Mouse (Mus musculus): ENCODE data around the gene Ptpa.
"Not testable (repeated sequence)": the region's sequence is repeated elsewhere in the genome, so short reads cannot be mapped to it uniquely, and the experiment has no call there.

Gene Ptpa

DNA sequence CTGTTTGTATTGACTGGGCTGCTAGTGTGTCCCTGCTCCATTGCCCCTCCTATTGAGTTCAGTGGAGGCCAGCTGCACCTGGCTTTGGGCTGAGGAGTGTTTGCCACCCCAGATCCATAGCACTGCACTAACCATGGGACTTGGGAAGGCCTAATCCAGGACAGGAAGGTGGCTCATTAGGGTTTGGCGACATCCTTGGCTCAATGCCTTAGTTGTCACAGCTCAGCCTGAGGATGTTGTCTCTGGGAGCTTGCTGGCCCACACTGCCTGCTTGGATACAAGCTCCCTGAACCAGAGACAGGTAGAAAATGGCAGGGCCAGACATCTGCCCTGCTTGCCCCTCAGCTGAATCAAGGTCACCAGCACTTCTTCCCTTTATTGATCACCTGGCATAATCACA lies 14.3 kb upstream of the Ptpa start:
- no peak for DNase-seq (ENCODE audit: inconsistent age in 2 of 2, low spot score in 1 of 2)

DNA sequence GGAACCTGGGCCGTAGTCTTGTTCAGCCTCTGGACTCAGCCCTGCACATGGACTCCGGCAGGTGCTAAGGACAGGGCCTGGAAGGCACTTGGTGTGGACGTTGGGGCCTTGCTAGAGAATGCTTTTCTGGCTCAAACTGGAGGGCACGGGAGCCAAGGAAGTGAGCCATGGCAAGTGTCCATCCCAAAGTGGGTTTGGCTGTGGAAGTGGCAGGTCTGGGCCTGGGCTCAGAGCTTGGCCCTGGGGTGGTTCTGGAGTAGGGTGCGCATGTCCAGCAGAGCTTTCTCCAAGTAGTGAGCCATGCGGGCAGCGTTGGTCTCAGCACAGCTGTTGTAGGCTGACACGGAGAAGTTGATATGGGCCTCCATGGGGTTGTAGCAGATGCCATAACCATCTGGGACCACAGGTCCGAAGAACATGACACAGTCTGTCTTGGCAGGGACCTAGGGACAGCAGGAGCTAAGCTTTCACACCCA lies 13.4 kb upstream of the Ptpa start:
- peak in 1 of 2 experiments; percentile 55 for DNase-seq (ENCODE audit: inconsistent age in 2 of 2, low spot score in 1 of 2)

DNA sequence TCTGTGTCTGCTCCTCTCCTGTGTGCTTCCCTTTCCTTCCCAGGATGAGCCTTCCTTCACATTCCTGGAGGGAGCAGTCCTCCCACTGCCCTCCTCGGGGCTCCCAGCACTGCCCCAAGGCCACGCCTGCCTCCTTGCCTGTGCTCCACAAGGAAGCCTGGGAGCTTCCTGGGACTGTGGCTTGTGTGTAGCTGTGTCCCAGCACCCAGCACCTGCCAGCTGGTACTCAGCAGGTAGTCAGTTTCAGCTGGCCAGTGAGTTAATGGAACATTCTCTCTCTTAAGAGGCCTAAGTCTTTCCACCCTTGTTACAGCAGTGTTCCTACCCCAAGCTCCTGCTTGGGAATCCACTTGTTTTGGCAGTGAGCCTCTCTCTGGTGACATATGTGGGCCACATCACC lies 13.0 kb upstream of the Ptpa start:
- DNase-seq (ENCODE audit: inconsistent age in 2 of 2, low spot score in 1 of 2), result no peak

DNA sequence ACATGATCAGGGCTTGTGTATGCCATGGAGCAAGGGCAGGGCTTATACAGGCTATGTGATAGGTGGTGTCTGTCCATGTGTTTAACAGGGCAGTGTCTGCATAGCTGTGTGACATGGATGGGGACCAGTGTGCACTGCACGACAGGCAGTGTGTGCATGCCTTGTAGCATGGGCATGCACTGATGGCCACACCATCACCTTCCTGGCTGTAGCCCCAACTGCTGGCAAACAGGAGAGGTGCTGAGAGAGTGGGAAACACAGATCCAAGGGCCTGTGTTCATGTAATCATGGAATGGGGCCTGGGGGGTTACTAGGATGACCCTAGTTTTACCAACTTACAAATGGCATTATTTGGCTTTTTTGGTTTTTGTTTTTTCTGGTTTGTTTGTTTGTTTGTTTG lies 12.0 kb upstream of the Ptpa start:
- no peak for DNase-seq (ENCODE audit: inconsistent age in 2 of 2, low spot score in 1 of 2)

DNA sequence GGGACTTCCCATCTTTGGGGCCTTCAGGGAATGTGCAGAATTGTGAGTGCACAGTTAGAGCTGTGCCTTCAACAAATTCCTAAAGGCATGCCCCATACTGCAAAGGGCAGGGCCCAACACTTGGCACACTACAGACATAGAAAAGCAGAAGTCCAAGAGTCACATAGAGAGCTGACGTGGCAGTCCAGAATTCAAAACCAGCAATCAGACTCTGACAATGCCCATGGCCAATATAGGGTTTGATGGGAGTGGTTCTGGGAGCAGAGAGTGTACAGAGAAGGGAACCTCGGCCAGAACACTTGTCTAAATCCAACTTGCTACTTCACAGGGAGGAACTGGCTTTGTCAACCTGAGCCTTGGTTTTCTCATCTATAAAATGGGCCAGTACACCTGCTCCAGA lies 8.6 kb upstream of the Ptpa start:
- DNase-seq (ENCODE audit: inconsistent age in 2 of 2, low spot score in 1 of 2), result no peak

DNA sequence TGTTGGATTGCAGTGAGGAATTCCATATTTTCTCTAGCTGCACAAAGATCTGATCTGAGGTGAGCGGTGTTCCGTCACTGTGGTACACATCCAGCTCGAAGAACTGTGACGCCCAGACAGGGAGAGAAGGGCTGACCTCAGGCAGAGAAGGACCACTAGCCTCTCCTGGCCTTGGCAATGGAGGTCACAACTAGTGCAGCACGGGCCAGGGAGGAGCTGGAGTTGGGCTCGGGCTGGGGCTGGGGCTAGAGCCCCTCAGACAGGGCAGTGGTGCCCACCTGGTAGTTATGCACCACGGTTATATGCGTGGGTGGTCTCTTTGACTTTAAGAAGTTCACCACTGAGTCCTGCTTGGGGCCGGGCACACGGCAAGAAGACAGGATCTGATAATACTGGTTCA lies 8.1 kb upstream of the Ptpa start:
- no peak for DNase-seq (ENCODE audit: inconsistent age in 2 of 2, low spot score in 1 of 2)

DNA sequence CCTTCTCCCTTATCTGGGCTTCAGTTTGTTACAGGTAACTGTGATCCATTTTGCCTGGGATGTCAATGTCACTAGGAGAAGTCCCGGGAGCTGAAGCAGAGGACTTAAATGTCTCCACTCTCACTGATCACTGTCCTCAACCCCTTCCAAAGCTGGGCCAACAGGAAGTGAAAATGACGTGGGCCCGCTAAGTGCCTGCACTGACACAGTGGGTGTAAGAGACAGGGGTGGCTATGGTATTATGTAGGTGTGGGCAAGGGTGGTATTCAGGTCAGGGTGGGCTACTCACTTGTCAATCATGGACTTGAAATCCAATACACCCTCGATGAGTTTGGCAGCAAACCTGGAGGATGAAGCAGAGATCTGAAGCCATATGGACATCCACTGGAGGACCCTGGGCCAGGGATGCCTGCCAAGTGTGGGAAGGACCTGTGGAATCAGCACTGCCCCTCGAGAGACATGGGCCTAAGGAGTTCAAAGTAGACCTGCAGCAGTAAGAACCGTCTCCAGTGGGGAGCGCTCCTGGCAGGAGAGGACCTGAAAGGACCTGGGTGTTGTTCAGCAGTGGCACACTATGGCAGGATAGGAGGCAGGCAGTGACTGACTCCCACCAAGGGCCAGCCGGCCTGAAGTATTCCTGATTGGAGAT lies 7.3 kb upstream of the Ptpa start:
- DNase-seq (ENCODE audit: inconsistent age in 2 of 2, low spot score in 1 of 2), result no peak

DNA sequence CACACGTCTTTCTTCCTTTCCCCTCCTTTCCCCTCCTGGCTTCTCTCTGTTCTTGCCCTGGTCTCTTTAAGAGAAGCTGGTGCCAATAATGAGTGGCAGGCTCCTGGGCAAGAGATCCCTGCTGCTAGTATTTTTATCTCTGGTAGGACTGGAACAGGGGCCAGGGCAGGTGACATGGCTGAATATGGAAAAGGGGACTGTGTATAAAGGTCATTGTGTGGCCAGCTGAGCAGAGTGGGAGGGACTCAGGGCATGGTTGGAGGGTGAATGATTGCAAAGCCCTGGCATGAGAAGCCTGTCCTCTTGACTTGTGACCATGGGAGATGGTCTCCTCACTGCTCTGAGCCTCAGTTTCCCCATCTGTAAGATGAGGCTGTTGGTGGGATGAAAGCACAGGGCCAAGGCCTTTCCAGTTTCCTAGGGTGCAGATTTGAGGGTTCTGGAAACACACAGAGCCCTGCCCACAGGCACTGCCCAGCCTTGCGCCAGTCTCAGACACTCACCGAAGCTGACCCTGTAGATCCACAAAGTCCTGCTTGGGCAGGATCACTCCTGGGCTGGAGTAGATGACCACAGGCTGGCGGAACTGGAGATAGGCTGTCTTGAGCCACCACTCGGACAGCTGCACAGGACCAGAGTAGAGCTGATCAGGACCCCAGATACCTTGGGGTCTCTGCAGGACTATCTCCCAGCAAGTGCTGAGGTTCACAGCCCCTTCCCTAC lies 6.2 kb upstream of the Ptpa start:
- no peak for DNase-seq (ENCODE audit: inconsistent age in 2 of 2, low spot score in 1 of 2)

DNA sequence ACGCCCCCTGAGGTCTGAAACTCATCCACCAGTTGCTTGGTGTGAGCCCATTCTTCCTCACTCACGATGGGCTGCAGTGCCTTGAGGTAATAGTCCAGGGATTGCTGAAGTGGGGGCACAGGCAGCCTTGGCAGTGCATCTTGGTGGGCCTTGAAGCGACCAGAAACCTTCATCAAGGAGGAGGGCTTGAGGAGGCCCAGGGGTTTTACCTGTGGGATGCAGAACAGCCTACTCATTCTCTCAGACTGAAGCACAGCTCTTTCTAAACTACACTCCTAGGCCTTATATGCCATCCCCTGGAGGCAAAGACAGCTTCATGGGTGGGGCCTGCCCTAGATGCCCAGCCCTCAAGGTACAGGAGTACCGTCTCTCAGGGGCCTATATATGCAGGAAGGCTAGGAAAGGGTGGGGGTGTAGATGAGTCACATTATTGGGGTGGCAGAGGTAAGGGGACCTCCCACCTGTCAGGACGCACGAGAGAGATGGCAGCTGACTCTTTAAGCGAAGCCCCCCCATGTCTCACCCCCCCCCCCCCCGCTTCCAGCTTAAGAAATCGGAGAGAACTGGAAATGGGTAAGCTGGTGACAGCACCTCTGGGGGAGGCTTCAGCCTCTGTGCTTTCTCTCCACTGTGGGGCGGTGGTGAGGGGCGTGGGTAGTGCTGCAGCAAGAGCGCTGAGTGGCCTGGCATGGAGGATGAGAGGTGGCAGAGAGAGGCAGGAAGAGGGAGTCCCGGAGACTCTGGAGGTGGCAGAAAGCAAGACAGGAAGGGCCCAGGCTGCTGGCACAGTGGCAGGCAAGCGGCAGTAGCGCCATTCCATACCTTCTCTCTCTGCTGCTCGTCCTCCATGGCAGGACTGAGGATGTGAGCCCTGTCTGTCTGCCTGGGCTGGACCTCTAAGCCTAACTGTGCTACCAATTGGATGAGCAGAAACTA lies 2.5 kb upstream of the Ptpa start:
- DNase-seq (ENCODE audit: inconsistent age in 2 of 2, low spot score in 1 of 2), result no peak

DNA sequence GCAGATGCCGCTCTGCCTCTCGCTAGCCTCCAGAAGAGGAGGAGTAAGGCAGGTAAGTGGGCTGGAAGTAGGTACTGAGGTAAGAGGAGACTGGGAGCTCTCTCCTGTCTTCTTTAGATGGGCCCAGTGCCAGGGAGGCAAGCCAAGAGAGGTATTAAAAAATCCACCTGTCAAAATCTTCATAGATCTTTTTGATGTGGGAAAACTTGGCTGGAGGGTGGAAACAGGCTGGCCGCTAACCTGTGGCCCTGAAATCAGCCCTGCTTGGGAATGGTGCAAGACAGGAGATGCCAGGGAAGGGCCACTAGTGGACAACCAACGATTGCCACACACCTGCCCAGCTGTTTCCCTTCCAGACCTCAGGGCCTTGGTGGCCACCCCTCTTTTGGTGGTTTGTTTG lies 1.7 kb upstream of the Ptpa start:
- peak; percentile 39 to 63 for DNase-seq (ENCODE audit: inconsistent age in 2 of 2, low spot score in 1 of 2)

DNA sequence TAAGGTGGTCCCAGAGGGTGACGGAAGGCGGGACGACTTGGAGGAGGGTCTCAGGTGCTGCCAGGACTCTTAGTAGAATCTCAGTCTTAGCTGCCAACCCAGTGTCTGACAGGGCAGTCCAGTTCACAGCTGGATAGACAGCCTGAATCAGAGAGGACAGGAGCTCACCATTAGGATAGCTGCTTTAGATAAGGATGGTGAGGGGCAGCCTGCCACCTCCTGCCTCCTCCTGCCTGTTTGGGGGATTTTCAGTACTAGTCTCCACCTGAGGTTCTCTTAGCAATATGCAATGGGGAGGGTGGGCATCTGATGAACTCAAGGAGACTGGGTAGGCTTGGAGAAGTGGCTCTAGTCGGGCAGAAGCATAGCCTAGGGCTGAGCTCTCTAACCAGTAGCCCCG lies 1.2 kb upstream of the Ptpa start:
- no peak for DNase-seq (ENCODE audit: inconsistent age in 2 of 2, low spot score in 1 of 2)

DNA sequence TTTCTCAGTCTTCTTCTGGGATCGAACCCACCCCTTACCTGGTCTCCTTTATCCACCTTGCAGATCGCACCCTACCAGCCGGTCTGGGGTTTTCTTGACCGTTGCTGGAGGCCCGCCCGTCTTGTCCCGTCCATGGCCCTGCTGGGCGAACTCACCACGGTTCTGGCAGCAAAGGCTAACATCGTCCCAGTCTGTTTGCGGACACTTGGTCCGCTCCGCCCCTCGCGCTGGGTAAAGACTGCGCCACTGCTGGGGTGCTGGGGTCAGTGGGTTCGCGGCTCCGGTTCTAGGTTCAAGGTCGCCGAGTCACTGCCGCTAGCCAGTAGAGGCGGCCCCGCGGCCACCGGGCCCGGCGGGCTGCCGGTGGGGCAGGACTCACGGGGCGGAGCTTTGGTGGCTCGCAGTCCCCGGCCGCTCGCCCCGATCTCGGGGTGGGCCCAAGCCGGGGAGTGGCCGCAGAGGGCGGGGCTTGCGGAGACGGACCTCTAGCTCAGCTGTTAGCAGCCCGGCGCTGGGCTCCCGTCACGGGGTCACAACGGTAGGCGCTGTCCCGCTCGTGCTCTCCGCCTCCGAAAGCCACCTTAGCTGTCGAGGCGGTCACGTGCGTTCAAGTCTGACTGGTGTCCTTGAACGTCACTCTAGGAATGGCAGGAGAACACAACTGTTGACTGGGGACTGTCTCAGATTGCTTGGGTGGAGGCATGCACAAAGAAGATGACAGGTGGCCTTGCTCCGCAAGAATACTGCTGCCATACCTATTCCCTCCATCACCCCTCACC lies 493 bp upstream of the Ptpa start, which contains the start of gene Crat:
Gene Crat (minus strand): TSS at position 657 of the 779 bp plus-strand sequence.
- DNase-seq (ENCODE audit: inconsistent age in 2 of 2, low spot score in 1 of 2), result peak; percentile 97 to 98

DNA sequence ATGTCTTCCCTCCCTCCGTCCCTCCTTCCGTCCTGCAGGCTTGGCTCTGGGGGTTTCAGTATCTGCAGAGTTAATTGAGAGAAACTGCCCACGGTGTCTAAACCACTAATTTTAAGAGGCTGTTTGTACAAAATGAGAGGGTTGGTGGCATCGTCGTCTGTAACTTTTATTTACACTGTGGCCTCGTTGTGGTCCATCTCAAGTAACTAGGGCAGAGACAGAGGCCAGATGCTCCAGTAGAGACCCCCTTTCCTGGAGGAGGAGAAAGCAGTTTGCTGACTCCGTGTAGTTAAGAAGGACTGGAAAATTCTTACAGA lies 768 bp downstream of the Ptpa start:
- no peak for DNase-seq (ENCODE audit: inconsistent age in 2 of 2, low spot score in 1 of 2)

DNA sequence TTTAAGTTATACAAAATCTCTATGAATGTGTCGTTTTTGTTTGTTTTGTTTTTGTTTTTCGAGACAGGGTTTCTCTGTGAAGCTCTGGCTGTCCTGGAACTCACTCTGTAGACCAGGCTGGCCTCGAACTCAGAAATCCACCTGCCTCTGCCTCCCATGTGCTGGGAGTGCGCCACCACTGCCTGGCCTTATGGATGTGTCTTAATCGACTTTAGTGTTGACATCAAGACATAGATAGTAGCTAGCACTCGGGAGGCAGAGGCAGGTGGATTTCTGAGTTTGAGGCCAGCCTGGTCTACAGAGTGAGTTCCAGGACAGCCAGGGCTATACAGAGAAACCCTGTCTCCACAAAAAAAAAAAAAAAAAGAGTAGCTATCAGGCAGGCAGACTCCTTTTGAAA lies 1.3 kb downstream of the Ptpa start:
- not testable (repeated sequence) for DNase-seq (ENCODE audit: inconsistent age in 2 of 2, low spot score in 1 of 2)

DNA sequence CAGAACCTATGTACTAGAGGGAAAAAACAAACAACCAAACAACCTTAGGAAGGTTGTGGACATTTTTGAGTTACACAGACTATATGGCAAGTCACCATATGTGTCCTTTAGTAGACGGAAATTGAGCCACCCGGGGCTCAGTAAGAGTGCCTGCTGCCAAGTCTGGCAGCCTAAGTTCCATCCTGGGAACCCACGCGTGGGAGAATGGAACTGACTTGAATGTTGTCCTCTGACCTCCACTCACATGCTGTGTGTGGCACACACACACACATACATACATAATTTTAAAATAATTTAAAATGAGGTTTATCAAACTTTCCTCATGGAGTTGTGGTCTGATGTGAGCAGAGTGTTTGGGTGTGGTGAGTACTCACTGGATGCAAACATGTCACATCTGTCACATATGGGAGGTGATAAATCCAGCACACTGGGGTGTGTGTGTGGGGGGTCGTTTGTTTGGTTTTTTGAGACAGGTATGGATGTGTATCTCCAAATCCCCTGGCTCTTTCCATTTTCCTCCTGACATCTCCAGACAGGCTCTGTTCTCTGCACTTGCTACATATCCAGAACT lies 1.8 kb downstream of the Ptpa start:
- no peak for DNase-seq (ENCODE audit: inconsistent age in 2 of 2, low spot score in 1 of 2)

DNA sequence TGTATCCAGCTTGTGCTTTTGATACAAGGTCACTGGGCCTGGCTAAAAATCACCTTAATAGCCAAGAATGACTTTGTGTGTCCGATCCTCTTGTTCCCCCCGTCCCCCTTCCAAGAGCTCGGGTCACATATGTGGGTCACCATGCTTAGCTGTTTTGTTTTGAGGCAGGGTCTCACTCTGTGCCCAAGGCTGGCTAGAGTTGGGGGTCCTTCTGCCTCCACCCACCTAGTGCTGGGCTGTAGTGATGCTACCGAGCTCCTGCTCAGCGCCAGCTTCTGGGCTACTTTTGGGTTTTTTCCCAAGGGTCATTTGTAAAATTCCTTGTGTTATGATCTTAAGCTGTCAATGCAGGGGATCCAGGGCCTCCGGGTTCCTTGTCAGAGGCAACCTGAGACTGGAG lies 2.4 kb downstream of the Ptpa start:
- no peak for DNase-seq (ENCODE audit: inconsistent age in 2 of 2, low spot score in 1 of 2)

DNA sequence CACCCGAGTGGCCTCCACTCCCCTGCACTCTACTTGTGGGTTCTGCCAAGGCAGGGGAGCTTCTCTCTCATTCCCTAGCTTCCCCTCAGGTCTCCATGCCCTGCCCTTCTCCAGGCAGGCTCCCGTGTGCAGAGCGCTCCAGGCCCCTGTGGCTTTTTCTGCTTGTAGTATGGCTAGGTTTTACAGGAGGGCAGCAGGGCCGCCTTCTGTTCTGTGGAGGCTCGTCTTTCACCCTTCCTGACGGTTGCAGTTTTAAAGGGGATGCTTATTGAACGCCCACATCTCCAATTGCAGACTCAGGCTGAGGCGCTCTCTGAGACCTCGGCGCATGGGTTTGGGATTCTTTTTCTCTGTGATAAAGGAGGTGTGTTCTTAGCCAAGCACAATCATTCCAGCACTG lies 3.3 kb downstream of the Ptpa start:
- no peak for DNase-seq (ENCODE audit: inconsistent age in 2 of 2, low spot score in 1 of 2)

DNA sequence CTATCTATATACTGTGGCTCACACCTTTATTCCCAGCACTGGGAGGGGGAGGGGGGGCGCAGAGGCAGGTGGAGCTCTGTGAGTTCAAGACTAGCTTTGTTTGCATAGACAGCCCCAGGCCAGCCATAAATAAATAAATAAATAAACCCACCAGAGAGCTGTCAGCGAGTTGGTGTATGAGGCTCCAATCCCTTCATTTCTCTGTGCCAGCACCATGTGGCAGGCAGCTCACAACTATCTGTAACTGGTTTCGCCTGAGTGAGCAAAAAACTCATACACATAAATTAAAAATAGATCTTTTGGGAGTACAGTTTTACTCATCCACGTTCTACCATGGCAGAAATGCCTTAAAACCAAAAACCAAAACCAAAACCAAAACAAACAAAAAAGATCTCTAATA lies 5.6 kb downstream of the Ptpa start:
- no peak for DNase-seq (ENCODE audit: inconsistent age in 2 of 2, low spot score in 1 of 2)

DNA sequence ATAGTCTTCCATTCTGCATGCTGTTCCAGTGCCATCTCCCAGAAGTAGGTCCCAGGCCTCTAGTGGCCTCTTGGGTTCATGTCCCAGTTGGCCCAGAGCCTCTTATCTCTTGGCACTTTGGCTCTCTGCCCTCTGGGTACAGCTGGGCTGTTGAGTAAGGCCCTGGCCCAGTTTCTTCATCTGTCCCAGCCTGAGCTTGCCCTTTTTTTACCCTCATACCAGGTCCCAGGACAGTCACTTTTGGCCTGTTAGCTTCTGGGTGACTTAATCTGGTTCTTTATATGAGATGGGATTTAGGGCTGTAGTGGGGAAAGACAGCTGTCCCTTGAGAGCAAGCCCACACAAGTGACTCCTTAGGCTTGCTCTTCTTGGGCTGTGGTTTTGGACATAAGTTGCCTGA lies 13.3 kb downstream of the Ptpa start:
- DNase-seq (ENCODE audit: inconsistent age in 2 of 2, low spot score in 1 of 2), result peak; percentile 85 to 95

DNA sequence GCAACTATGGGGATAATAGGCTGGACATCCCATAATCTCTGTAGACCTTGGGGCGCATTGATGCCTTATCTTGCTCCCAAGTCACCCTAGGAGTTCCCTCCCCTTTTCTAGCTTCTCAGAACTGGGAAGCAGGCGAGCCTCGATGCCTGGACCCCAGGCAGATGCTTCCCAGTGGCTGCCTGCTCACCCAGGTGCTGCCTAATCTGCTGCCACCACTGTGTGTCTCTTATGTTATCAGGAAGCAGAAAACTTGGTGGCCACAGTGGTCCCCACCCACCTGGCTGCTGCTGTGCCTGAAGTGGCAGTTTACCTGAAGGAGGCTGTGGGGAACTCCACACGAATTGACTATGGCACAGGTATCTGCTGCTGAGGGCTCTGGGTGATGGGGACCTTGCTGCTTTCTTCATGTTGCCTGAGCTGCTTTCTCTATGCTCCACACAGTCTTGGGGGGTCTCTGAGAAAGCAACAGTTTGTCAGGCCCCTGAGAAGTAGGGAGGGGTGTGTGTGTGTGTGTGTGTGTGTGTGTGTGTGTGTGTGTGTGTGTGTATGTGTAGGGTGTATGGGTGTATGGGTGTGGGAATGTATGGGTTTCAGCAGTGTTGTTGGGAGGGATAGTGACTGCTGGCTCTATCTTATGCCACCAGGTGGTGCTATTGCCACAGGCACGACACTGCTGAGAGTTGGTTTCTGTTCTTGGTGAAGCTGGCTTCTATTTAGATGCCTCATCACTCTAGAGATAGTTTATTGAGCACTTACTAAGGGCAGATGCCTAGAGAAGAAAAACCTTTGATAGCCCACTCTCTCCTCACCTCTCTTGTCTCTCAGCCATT lies 19.7 kb downstream of the Ptpa start:
- DNase-seq (ENCODE audit: inconsistent age in 2 of 2, low spot score in 1 of 2), result peak; percentile 73 to 90

All from adrenal gland, adult (tissue).